Mouse (Mus musculus): ENCODE measurements around the gene Kirrel3. TPM values are rescaled to one million over a fixed set of nuclear protein-coding genes. Genes with fewer than 3 reads are reported as not detected.

The Kirrel3 gene
- polyA plus RNA-seq, 1 experiment, result 0.80 TPM

GRCm38 (mm10) chr9:34646831-34647230 is 161.1 kb downstream of the Kirrel3 start:
- WGBS, result 84% methylated on average over 9 of the region's 9 CpGs
- DNase-seq, result no peak
- H3K4me3 ChIP-seq (replicated peaks; ENCODE audit: extremely low read depth, low read depth, low read length), result no peak overlapping the region
- TF ChIP-seq CTCF (IDR thresholded peaks at IDR 0.05; ENCODE audit: insufficient read depth, low read length) (no peak), POLR2A (IDR thresholded peaks at IDR 0.05; ENCODE audit: borderline replicate concordance, extremely low read depth, low read depth, low read length) (no peak)
- H3K4me1 ChIP-seq (ENCODE audit: control insufficient read depth, insufficient read depth, low read length), result no peaks in the 10 kb centered on the region

GRCm38 (mm10) chr9:34652278-34652677 is 166.6 kb downstream of the Kirrel3 start:
- no peak overlapping the region for H3K4me3 ChIP-seq (replicated peaks; ENCODE audit: extremely low read depth, low read depth, low read length)
- no peak for TF ChIP-seq POLR2A (IDR thresholded peaks at IDR 0.05; ENCODE audit: borderline replicate concordance, extremely low read depth, low read depth, low read length)
- DNase-seq, result no peak
- H3K4me1 ChIP-seq (ENCODE audit: control insufficient read depth, insufficient read depth, low read length), result no peaks in the 10 kb centered on the region
- 60% methylated on average over 3 of the region's 3 CpGs for WGBS

GRCm38 (mm10) chr9:34653141-34653540 is 167.4 kb downstream of the Kirrel3 start:
- TF ChIP-seq CTCF (IDR thresholded peaks at IDR 0.05; ENCODE audit: insufficient read depth, low read length) (no peak), POLR2A (IDR thresholded peaks at IDR 0.05; ENCODE audit: borderline replicate concordance, extremely low read depth, low read depth, low read length) (no peak)
- DNase-seq, result no peak
- no peak overlapping the region for H3K4me3 ChIP-seq (replicated peaks; ENCODE audit: extremely low read depth, low read depth, low read length)
- WGBS, result 79% methylated on average over 1 of the region's 1 CpGs
- no peaks in the 10 kb centered on the region for H3K4me1 ChIP-seq (ENCODE audit: control insufficient read depth, insufficient read depth, low read length)

- DNase-seq, result no peak
- TF ChIP-seq CTCF (IDR thresholded peaks at IDR 0.05; ENCODE audit: insufficient read depth, low read length), result peak; percentile 23; the same call in 1 of the 2 replicates
- TF ChIP-seq POLR2A (IDR thresholded peaks at IDR 0.05; ENCODE audit: borderline replicate concordance, extremely low read depth, low read depth, low read length), result no peak
- Histone ChIP-seq H3K4me3 (replicated peaks; ENCODE audit: extremely low read depth, low read depth, low read length) (no peak overlapping the region), H3K4me1 (ENCODE audit: control insufficient read depth, insufficient read depth, low read length) (no peaks in the 10 kb centered on the region)
- WGBS, result 76% methylated on average over 1 of the region's 1 CpGs
These were observed 174.9 kb downstream of the Kirrel3 start for GRCm38 (mm10) chr9:34660566-34660965.

GRCm38 (mm10) chr9:34663412-34663811 is 177.7 kb downstream of the Kirrel3 start:
- DNase-seq, result no peak
- no peak overlapping the region for H3K4me3 ChIP-seq (replicated peaks; ENCODE audit: extremely low read depth, low read depth, low read length)
- TF ChIP-seq POLR2A (IDR thresholded peaks at IDR 0.05; ENCODE audit: borderline replicate concordance, extremely low read depth, low read depth, low read length), result no peak
- TF ChIP-seq CTCF (IDR thresholded peaks at IDR 0.05; ENCODE audit: insufficient read depth, low read length), result no peak
- WGBS, result 58% methylated on average over 6 of the region's 6 CpGs
- H3K4me1 ChIP-seq (ENCODE audit: control insufficient read depth, insufficient read depth, low read length), result no peaks in the 10 kb centered on the region

GRCm38 (mm10) chr9:34665361-34666129 is 179.9 kb downstream of the Kirrel3 start:
- WGBS, result 58% methylated on average over 15 of the region's 15 CpGs
- Histone ChIP-seq H3K4me1 (ENCODE audit: control insufficient read depth, insufficient read depth, low read length) (no peaks in the 10 kb centered on the region), H3K4me3 (replicated peaks; ENCODE audit: extremely low read depth, low read depth, low read length) (no peak overlapping the region)
- DNase-seq, result no peak
- TF ChIP-seq POLR2A (IDR thresholded peaks at IDR 0.05; ENCODE audit: borderline replicate concordance, extremely low read depth, low read depth, low read length) (no peak), CTCF (IDR thresholded peaks at IDR 0.05; ENCODE audit: insufficient read depth, low read length) (no peak)

- DNase-seq, result no peak
- no peaks in the 10 kb centered on the region for H3K4me1 ChIP-seq (ENCODE audit: control insufficient read depth, insufficient read depth, low read length)
- 37% methylated on average over 1 of the region's 1 CpGs for WGBS
- H3K4me3 ChIP-seq (replicated peaks; ENCODE audit: extremely low read depth, low read depth, low read length), result no peak overlapping the region
- TF ChIP-seq POLR2A (IDR thresholded peaks at IDR 0.05; ENCODE audit: borderline replicate concordance, extremely low read depth, low read depth, low read length) (no peak), CTCF (IDR thresholded peaks at IDR 0.05; ENCODE audit: insufficient read depth, low read length) (no peak)
These were observed 181.5 kb downstream of the Kirrel3 start for GRCm38 (mm10) chr9:34667182-34667581.

GRCm38 (mm10) chr9:34670906-34671305 is 185.2 kb downstream of the Kirrel3 start:
- Histone ChIP-seq H3K4me3 (replicated peaks; ENCODE audit: extremely low read depth, low read depth, low read length) (no peak overlapping the region), H3K4me1 (ENCODE audit: control insufficient read depth, insufficient read depth, low read length) (no peaks in the 10 kb centered on the region)
- DNase-seq, result no peak
- 69% methylated on average over 2 of the region's 2 CpGs for WGBS
- TF ChIP-seq POLR2A (IDR thresholded peaks at IDR 0.05; ENCODE audit: borderline replicate concordance, extremely low read depth, low read depth, low read length) (no peak), CTCF (IDR thresholded peaks at IDR 0.05; ENCODE audit: insufficient read depth, low read length) (no peak)

GRCm38 (mm10) chr9:34686798-34687197 is 201.1 kb downstream of the Kirrel3 start:
- H3K4me1 ChIP-seq (ENCODE audit: control insufficient read depth, insufficient read depth, low read length), result no peaks in the 10 kb centered on the region
- TF ChIP-seq CTCF (IDR thresholded peaks at IDR 0.05; ENCODE audit: insufficient read depth, low read length), result no peak
- no peak for TF ChIP-seq POLR2A (IDR thresholded peaks at IDR 0.05; ENCODE audit: borderline replicate concordance, extremely low read depth, low read depth, low read length)
- DNase-seq, result no peak
- H3K4me3 ChIP-seq (replicated peaks; ENCODE audit: extremely low read depth, low read depth, low read length), result no peak overlapping the region
- 84% methylated on average over 6 of the region's 6 CpGs for WGBS

- no peak for TF ChIP-seq CTCF (IDR thresholded peaks at IDR 0.05; ENCODE audit: insufficient read depth, low read length)
- DNase-seq, result no peak
- WGBS, result 34% methylated on average over 4 of the region's 4 CpGs
- Histone ChIP-seq H3K4me1 (ENCODE audit: control insufficient read depth, insufficient read depth, low read length) (no peaks in the 10 kb centered on the region), H3K4me3 (replicated peaks; ENCODE audit: extremely low read depth, low read depth, low read length) (no peak overlapping the region)
These were observed 202.7 kb downstream of the Kirrel3 start for GRCm38 (mm10) chr9:34688358-34688757.
